Mouse (Mus musculus): Measurements from ENCODE around the gene Ttbk1.

DNA sequence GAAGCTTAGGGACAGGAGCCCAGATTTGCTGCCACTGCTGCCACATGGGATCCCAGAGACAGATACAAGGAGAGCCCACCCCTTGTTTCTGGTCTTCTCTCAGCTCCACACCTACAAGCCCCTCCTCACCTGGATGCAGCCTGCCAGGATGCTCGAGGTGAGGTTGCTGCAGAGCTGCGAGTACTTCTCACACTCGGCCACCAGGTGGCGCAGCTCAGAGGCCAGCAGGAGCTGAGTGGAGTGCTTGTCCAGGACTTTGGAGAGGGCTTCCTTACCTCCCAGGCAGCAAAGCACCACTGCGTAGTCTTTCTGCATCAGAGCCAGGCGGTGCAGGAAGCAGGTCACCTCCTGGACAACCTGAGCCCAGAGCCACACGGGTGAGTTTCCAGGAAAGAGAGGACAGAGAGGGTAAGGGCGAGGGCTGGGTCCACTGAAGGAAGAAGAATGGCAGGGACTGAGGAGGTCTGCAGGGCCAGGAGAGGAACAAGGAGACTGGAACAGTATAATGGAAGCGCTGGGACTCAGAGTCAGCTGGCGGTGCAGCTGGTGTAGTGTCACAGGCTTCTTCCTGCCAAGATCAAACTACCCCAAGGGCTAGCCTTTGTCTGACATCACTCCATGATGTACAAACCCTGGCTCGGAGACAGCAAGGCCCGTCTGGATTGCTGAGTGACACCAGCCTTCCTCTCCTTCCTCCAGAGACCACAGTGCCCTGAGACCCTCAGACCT lies 38.3 kb upstream of the Ttbk1 start:
- TF ChIP-seq POLR2A (IDR thresholded peaks at IDR 0.05; ENCODE audit: extremely low read depth, insufficient read depth, low read length), result no peak
- TF ChIP-seq CTCF (IDR thresholded peaks at IDR 0.05; ENCODE audit: low read depth, low read length), result peak; percentile 98
